7 mouse cellular contexts compared by ENCODE assay signal in the genomic region with DNA sequence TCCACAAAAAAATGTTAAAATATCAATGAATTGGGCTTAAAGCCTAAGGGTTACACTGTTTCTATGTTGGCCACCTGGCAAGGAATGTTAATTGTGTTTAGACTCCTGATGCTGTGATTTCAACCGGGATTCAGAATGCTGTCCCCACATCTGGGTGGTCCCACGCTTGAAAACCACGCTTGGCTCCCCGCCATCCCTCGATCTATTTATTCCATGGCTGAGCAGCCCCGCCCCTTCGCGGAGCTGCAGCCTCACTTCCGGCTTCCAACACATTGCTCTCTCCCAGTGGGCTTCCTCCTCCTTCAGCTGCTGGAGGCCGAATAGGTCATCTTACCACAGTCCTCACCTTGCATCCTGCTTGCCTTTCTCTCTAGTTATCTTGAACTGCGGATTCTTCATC. TPM values are rescaled to one million over a fixed set of nuclear protein-coding genes. Genes with fewer than 3 reads are reported as not detected.
DNase-seq lines count a peak whose midpoint lies in the region; ATAC-seq lines count a peak whose summit lies in the region.

No protein-coding gene starts in this region.

- H3K36me3 ChIP-seq in stomach, embryonic 16.5 days (ENCODE audit: control insufficient read depth, insufficient read depth, low read length) = no peaks in the 10 kb centered on the region

- peak overlapping the region; percentile 86 for H3K27ac ChIP-seq in stomach, embryonic 16.5 days (ENCODE audit: low read length)

- WGBS in stomach, embryonic 16.5 days = 4% methylated on average over 11 of the region's 11 CpGs

- H3K4me2 ChIP-seq in stomach, embryonic 16.5 days (ENCODE audit: low read depth, low read length) = peak overlapping the region; percentile 58

- DNase-seq in CD4-positive helper T cell, adult 2 months (ENCODE audit: low read depth, low spot score) = peak; percentile 30
- DNase-seq in ES-CJ7 (ENCODE audit: low read depth, low spot score) = peak; percentile 84
- peak; percentile 86 for DNase-seq in embryo, embryonic 10 days (ENCODE audit: low spot score)
- DNase-seq in heart, adult 18-20 months = peak; percentile 46 to 57
- DNase-seq in kidney, postnatal 10 days = peak; percentile 81
- DNase-seq in lung, postnatal 36 days = peak; percentile 60

- peak; percentile 38; the same call in 1 of the 2 replicates for ATAC-seq in stomach, embryonic 16.5 days (ENCODE audit: insufficient read depth, low FRiP score)

- H3K9me3 ChIP-seq in stomach, embryonic 16.5 days (replicated peaks; ENCODE audit: control insufficient read depth, low read length) = no peaks in the 10 kb centered on the region

- no peaks in the 10 kb centered on the region for H3K27me3 ChIP-seq in stomach, embryonic 16.5 days (ENCODE audit: control insufficient read depth, insufficient read depth, low read length)

- peak overlapping the region; percentile 64; the same call in 1 of the 2 replicates for H3K9ac ChIP-seq in stomach, embryonic 16.5 days (ENCODE audit: low read length)

- peaks cover 6% of the 10 kb centered on the region; the same call in 1 of the 2 replicates for H3K4me1 ChIP-seq in stomach, embryonic 16.5 days (ENCODE audit: control insufficient read depth, insufficient read depth, low read length)

- peak overlapping the region; percentile 37 for H3K4me3 ChIP-seq in stomach, embryonic 16.5 days (replicated peaks; ENCODE audit: low read length)

RNA-seq across cellular contexts. Expression of a gene that starts 8.9 kb away (rescaled TPM):
- 10 to 100 TPM; 63.9 to 85.7 TPM for total RNA-seq in heart, adult 18-20 months (2021)
- polyA plus RNA-seq in stomach, embryonic 16.5 days (2015; fragmentation: Nextera tagmentation; extraction: Ambion mirVana) = 4.0 and 4.8 TPM in 2 replicates

RNA-seq across cellular contexts. Expression of a gene that starts 19.3 kb away (rescaled TPM):
- 10 to 100 TPM; 41.7 to 45.5 TPM for total RNA-seq in heart, adult 18-20 months (2021)
- 32.7 and 33.5 TPM in 2 replicates for polyA plus RNA-seq in stomach, embryonic 16.5 days (2015; fragmentation: Nextera tagmentation; extraction: Ambion mirVana)

RNA-seq across cellular contexts. Expression of a gene that starts 31.3 kb away (rescaled TPM):
- total RNA-seq in heart, adult 18-20 months (2021) = not detected
- polyA plus RNA-seq in stomach, embryonic 16.5 days (2015; fragmentation: Nextera tagmentation; extraction: Ambion mirVana) = 0.39 and 0.40 TPM in 2 replicates

RNA-seq across cellular contexts. Expression of a gene that starts 39.1 kb away (rescaled TPM):
- 10 to 100 TPM; 35.4 to 36.0 TPM for total RNA-seq in heart, adult 18-20 months (2021)
- polyA plus RNA-seq in stomach, embryonic 16.5 days (2015; fragmentation: Nextera tagmentation; extraction: Ambion mirVana) = 9.3 and 9.6 TPM in 2 replicates

RNA-seq across cellular contexts. Expression of a gene that starts 39.2 kb away (rescaled TPM):
- total RNA-seq in heart, adult 18-20 months (2021) = 10 to 100 TPM; 62.5 to 77.5 TPM
- 33.3 and 35.9 TPM in 2 replicates for polyA plus RNA-seq in stomach, embryonic 16.5 days (2015; fragmentation: Nextera tagmentation; extraction: Ambion mirVana)

Comparison
In these comparisons a context has a peak if more than half of its experiments do, and no peak if none do; other contexts are left out.
1. Peak in every context shown above with its lines: DNase-seq, ATAC-seq, H3K4me3 ChIP-seq and H3K27ac ChIP-seq.
2. DNase-seq: peak in every context shown above with its lines; median percentile 86 in embryo, embryonic 10 days; 84 in ES-CJ7; 81 in kidney, postnatal 10 days; 60 in lung, postnatal 36 days; 52 in heart, adult 18-20 months; 30 in CD4-positive helper T cell, adult 2 months.